Mouse (Mus musculus): Measurements from ENCODE around the gene Ikbke.

Ikbke gene

DNA sequence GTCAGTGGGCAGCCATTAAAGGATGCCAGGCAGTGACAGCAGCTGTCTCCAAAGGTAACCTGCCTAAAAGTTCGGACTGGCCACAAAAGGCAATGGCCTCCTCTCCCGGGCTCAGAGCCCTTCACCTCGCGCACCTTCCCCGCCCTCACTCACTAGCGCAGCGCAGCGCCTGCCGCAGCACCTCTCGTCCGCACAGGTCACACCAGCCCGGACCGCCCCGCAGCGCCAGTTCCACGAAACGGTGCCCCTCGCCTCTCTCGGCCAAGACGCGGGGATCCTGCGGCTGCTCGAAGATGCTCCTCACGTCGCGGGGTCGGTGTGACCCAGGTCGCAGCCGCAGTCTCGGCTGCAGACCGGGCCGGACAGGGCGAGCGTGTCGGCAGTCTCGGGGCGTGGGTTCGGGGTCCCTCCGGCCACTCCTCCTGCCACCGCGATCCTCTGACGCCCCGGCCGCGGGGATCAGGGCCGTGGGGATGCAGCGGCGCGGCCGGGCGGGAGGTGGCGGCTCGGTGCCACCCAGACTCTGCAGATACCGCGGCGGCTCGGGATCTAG, 34.8 kb downstream of the Ikbke start:
- ATAC-seq (ENCODE audit: insufficient number of reproducible peaks, low FRiP score, low TSS enrichment), result peak; percentile 40; the same call in 1 of the 2 replicates

DNA sequence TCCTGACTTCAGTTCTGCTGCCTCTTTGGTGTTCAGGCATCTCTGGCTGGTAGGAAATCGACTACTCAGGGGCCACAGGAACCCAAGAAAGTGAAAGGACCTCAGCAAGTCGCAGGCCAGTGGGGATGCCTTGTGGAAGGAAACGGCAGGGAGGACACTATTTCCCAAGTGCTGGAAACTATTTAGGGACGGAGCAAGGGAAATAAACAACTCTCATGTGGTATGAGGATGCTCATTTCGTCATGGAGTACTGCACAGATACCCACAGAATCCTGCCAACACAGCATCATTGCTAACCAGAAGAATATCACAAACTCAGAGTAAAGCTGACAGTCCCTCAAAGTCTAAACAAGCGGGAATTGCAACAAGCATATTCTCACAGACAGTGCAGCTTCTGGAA, 36.5 kb downstream of the Ikbke start:
- no peak for ATAC-seq (ENCODE audit: insufficient number of reproducible peaks, low FRiP score, low TSS enrichment)

DNA sequence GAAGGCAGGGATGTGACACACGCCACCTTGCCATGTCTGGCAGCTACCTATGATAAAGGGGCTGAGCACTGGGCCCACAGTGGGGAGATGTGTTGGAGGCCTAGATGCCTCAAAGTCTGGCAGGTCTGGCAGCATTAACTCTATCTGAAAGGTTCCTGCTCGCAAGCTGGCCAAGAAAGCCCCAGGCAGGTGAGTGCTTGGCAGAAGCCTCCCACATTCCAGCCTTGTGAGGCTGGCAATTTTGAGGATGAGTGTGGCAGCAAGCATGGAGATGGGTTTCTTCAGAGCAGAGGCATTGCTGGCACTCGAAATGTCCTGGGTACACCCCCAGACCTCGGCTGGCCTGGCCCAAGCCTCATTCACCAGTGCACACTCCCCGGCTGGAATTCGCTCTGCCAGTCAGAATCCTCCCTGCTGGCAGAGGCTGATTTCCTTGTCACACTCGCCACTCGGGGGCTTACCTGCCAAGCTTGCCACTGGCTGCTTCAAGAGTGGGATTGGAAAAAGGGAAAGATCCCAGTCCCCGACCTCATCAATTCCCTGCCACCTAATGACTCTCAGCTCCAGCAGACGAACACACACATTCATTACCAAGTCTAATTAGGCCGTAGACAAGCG, 39.7 kb downstream of the Ikbke start:
- ATAC-seq (ENCODE audit: insufficient number of reproducible peaks, low FRiP score, low TSS enrichment), result peak; percentile 38

DNA sequence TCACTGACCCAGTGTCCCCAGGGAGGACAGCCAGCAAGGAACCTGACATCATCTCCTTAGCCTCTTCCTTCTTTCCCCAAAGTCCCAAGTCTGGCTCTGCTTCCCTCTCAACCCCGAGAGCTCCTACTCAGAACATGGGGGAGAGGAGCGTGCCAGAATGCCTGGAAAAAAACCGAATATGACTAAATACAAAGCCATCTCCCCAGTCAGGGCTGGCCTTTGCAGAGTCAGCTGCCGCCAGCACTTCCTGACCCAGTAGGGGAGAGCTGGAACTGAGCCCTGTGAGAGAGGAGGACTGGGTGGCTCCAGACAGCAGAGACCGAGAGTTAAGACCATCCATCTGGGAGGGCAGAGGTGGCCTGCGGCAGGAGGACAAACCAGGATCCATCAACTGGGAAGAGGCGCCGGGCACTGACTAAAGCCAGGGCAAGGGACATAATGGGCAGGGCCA, 40.5 kb downstream of the Ikbke start:
- peak; percentile 45 for ATAC-seq (ENCODE audit: insufficient number of reproducible peaks, low FRiP score, low TSS enrichment)

DNA sequence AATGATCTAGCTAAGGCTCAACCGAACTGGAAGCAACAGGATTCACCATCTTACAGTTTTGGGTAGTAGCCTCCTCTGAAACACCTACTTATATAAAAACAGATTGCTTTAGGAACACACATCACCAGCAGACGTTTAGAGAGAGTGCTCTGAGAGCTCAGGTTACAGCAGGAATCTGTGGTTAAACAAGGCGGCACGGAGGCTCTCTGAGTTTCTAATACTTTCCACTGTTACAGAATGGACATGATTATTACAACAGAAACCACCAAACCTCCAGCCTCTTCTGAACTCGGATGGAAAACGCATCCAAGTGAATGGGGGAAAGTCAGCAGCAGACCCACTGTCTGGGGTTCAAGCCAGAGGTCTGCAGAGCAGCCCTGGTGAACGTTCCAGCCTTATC, 43.3 kb downstream of the Ikbke start:
- no peak for ATAC-seq (ENCODE audit: insufficient number of reproducible peaks, low FRiP score, low TSS enrichment)

DNA sequence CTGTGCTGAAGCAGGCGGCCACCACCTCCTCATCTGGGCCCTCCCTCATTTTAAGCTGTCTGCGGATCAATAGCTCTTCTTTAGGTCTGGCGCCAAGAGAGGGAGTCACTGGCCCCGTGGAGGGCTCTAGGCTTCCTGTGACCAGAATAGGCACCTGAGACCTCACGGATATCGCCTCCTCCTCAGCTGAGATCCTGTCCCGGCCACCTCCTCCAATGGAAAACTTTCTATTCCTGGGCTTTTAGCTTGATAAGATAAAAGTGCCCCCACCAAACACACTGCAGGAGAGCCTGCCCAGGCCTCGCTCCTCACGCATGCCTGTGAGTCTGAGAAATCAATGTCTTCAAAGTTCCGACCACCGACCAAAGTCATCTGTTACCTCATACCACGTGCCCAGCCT, 45.9 kb downstream of the Ikbke start:
- no peak for ATAC-seq (ENCODE audit: insufficient number of reproducible peaks, low FRiP score, low TSS enrichment)

DNA sequence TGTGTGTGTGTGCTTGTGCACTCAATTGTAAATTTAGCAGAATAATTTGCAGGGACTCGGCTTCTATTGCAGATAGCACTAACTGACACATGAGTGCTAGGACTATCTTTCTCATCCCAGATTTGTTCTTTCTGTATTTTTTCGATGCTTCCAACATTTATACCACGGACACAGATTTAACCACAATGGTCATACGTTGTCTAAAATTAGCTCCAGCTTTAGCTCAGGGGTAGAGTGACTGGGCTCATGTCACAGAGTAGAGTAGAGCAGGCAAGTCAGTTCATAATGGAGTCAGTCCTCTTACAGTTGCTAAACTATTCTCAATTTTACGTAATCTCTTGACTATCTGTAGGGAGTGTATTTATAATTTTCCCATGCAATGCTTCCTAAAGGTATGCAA, 50.7 kb downstream of the Ikbke start:
- ATAC-seq (ENCODE audit: insufficient number of reproducible peaks, low FRiP score, low TSS enrichment), result no peak

DNA sequence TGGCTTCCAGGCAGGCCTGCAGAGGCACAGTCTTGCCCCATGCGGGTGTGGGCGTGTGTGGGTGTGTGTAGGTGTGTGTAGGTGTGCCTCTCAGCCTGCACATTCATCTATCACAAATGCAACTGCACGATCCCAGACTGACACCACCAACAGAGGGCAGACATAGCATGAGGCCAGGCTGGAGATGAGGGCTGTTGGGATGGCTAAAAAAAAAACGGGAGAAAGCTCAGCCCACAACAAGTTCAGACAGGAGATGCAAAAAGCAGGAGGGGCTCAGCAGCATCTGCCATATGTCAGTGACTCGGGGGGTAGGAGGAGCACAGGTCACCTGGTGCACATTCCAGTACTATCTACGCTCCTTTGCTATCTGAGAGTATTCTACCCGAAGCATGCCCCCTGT, 51.2 kb downstream of the Ikbke start:
- ATAC-seq (ENCODE audit: insufficient number of reproducible peaks, low FRiP score, low TSS enrichment), result peak; percentile 40

DNA sequence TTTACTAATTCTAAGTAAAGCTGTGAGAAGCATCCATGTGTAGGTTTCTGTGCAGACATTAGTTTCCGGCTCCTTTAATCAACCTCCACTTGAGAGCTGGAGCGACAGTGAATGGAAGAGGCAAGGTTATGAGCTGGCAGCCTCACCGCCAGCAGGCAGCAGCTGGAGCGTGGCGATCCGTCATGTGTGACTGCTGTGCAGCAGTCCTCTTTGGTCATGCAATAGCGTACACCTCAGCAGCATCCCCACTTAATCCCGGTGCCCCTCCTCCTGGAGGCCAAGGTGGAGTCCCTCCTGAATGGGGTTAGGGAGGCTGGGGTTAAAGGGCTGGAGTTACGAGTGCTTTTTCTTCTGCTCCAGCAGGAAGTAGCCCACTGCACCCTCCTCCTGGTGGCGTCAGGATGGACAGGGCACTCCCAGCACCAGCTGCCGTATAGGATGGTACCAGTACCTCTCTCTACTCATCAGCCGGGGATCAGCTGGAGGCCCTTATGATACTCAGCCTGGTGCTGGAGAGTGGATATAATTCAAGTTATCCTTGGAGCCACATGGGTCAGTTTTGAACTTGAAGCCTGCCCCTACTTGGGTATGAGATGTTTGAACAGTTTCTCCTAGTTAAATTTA, 54.4 kb downstream of the Ikbke start:
- ATAC-seq (ENCODE audit: insufficient number of reproducible peaks, low FRiP score, low TSS enrichment), result no peak

DNA sequence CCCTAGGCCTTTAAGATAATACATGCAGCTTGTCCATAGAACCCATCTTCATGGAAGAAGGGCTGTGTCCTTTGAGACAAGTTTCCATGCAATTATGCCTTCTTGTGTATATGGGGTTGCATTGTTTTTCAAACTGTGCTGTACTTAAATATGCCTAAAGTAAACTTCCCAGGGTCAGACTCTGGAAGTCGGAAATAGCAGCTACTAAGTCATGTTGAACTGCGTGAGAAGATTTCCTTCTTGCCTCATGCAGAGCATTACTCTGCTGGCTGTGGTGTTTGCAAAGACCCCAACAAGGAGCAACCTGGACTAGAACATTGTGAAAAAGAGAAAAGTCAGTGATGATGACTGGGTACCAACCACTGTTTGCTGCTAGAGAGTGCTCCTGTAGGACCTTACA, 56.1 kb downstream of the Ikbke start:
- ATAC-seq (ENCODE audit: insufficient number of reproducible peaks, low FRiP score, low TSS enrichment), result no peak

DNA sequence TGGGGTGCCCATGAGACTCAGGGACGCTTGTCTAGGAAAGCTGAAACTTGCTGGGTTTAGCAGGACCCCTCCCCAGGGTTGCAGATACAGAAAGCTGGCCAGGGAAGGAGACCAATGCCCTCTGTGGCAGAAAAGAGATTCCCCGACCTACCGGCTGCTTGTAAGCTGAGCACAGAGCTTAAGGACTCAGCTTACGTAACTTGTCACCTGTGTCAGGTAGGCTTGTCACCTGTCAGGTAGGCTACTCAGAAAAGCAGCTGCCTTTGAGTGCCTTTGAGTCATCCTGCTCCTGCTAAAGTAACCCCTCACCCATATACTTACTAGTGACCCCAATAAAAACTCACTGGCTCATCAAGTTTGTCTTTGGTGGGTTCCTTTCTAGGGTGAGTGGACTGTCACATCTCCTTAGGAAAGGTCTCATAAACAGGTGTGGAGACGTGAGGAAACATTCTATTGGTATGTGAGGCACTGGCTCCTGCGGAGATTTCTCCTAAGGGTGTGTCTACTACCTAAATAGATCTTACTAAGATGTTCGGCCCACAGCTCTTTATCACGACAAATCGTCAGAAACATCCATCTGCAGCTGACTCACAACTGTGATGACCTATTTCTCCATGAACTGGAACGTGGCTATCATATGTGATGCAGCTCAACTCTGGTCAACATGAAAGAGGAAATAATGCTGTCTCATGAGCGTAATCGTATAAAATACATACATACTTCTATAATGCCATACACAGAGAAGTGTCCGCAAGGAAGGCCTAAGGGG, 57.4 kb downstream of the Ikbke start:
- ATAC-seq (ENCODE audit: insufficient number of reproducible peaks, low FRiP score, low TSS enrichment), result no peak

DNA sequence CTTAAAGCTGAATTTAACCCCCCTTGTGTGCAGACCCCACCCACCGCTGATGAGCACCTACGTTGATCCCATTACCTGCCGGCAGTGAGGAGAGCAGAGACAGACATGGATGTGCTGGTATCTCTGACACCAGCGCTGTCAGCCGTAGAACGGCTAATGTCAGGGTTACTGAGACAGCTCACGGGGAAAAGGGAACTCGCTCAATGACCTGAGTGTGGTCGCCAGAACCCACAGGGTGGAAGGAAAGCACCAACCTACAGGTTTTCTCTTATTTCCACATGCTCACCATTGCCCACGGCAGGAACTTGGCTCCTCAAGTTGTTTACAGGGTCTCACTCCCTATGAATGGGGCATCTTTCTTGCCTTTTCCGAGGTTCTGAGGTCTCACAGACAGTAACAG, 60.5 kb downstream of the Ikbke start:
- no peak for ATAC-seq (ENCODE audit: insufficient number of reproducible peaks, low FRiP score, low TSS enrichment)

DNA sequence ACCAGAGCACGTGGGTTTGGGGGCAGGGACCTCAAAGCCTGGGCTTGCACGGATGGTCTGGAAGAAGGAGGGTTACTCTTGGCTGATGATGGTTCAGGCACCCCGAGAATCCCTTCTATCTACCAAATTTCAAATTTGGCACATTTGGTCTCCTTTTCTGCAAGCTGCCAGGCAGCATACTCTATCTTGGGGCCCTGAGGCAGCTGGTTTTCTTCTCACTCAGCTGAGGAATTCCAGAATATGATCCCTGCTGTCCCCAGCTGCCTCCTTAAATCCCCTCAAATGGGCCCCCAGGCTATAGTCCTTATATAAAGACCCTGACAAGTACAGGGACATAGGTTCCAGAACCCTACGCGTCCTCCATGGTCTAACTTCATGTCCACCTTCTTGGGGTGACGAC, 66.0 kb downstream of the Ikbke start:
- ATAC-seq (ENCODE audit: insufficient number of reproducible peaks, low FRiP score, low TSS enrichment), result no peak

DNA sequence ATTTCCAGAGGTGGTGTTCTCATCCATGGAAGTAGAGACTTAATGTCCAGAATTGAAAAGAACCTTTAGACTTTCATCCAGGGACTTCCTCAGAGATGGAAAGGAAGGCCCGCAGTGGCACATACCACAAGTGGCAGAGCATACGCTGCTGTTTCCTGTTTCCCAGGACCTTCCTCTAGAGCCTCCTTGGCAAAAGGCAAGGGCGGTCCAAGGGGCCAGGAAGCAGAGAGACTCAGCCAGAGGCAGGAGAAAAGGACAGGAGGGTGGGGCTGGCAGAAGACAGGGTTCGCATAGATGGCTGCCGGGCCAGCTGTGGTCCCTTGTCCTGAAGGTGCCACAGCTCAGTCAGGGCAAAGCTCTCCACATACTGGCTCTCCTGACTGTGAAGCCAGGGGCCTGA, 66.5 kb downstream of the Ikbke start:
- no peak for ATAC-seq (ENCODE audit: insufficient number of reproducible peaks, low FRiP score, low TSS enrichment)

DNA sequence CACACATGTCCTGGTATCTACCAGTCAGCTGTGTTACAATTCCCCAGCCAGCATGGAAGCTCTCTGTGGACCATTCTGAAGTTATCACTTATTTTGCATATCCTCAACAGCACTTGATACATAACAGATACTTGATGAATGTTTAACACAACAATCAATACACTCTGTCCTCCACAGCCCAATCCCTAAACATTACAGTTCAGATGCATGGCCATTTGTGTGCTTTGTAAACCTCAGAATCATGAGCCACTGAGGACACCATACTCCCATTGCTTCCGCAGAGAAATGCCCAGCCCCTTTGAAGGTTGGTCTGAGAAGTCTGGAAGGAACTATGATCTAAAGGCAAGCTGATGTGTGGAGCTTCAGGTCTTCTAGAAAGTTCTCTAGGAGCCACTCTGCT, 67.8 kb downstream of the Ikbke start:
- no peak for ATAC-seq (ENCODE audit: insufficient number of reproducible peaks, low FRiP score, low TSS enrichment)

DNA sequence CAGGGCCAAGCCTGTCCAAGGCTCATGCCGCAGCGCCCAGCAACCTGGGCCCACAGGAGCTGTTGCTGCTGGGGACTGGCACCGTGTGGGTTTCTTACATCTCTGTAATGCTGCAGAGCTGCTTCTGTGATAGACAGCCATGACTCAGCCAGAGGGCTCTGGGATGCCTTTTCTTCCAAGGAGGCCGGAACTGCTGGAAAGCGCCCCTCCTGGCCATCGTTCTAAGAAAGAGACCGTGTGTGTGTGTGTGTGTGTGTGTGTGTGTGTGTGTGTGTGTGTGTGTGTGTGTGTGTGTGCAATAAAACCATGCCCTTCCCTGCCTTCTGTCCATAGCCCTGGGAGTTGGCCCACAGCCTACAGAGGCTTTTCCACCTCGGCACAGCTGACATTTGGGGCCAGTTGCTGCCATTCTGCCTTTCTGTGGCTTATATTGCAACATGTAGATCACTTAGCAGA, 69.4 kb downstream of the Ikbke start:
- no peak for ATAC-seq (ENCODE audit: insufficient number of reproducible peaks, low FRiP score, low TSS enrichment)

DNA sequence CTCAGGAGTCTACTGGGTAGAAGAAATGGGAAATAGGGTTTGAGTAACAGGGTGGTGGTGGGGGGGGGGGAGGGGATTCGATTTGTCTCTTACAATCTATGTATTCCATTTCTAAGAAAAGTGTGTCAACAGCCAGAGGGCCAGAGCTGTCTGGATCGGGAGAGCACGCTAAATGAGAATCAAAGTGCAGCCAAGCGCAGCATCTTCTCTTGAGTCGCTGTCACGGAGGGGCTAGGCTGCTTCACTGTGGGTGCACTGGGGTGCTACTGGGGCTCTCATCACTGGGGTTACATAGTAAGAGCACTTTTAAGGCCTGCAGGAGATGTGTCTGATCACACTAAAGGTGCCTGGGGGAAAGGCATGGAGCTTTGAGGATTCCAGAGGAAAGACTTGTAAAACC, 70.6 kb downstream of the Ikbke start:
- no peak for ATAC-seq (ENCODE audit: insufficient number of reproducible peaks, low FRiP score, low TSS enrichment)

DNA sequence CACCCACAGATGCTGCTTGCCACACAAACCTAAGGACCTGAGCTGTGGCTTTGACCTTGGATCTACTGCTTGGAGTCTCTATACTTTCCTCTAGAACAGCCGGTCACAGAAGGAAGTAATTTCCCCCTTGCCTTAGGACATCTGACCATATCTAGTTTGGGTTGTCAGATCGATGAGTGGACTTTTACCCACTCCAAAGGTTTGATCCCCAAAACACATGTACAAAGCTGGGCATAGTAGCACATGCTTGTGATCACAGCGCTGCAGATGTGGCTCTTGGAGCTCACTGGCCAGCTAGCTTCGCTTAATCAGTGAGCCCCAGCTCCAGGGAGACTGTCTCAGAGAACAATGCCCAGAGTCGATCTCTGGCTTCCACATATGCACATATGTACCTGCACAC, 71.3 kb downstream of the Ikbke start:
- ATAC-seq (ENCODE audit: insufficient number of reproducible peaks, low FRiP score, low TSS enrichment), result no peak

DNA sequence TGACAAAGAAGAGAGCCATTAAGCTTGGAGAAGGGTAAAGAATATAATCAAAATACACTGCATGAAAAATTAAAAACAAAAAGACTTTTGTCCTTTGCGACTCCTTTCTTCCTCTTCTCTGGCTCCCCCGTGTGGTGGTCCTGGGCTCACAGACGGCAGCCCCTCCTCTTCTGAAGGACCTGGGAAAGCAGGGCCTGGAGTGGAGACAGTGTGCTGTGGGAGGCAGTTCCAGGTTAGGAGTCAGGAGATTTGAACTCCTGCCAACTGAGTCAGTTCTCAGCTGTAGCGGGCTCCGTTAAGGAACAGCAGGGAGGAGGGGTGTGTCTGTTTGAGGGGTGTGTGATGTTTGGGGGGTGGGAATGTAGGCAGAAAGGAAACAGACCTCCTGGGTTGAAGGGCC, 71.9 kb downstream of the Ikbke start:
- ATAC-seq (ENCODE audit: insufficient number of reproducible peaks, low FRiP score, low TSS enrichment), result no peak

DNA sequence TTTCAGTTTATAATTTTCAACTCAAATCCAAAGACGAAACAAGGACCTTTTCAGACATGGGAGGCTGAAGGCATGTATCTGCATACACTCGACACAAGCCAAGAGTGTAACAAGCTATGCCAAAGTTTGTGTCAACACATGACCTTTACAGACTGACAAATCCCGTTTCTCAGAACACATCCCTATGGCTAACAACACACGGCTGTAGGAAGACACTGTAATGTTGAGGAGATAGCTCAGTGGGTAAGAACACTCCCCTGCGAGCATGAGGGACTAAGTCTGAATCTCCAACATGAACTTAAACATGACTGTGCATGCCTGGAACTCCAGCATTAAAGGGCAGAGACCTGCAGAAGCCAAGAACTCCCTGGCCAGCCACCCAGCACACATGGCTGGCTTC, 73.1 kb downstream of the Ikbke start:
- no peak for ATAC-seq (ENCODE audit: insufficient number of reproducible peaks, low FRiP score, low TSS enrichment)

DNA sequence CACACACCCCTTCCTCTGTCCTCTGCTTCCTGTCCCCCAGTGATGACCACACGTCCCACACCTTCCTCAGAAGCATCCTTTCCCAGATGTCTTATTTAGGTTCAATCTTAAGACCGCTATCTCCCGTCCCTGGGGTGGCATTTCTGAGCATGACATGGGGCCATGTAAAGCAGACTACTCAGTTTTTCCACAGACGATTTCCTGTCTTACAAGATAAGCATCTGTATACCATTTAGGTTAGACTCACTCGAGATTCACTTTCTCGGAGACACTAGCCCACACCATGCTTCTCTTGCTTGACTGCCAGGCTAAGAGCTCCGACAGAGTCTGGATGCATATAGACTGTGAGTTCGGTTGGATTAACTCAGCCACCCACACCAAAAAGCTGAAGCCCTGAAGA, 74.9 kb downstream of the Ikbke start:
- no peak for ATAC-seq (ENCODE audit: insufficient number of reproducible peaks, low FRiP score, low TSS enrichment)
